Comparison of ENCODE assay signal across 22 mouse cellular contexts in genomic region chr1:161396351-161396750, GRCm38 (mm10). TPM values are rescaled to one million over a fixed set of nuclear protein-coding genes. Genes with fewer than 3 reads are reported as not detected.
DNase-seq lines count a peak whose midpoint lies in the region; ATAC-seq and TF ChIP-seq lines count a peak whose summit lies in the region.
"Had no signal": no experiment of that assay in that cellular context is flagged by ENCODE, and none has a peak within 500 bp of the region (broad histone marks: within the 10 kb centered on the region; RNA-seq: fewer than 3 reads in every experiment).

No protein-coding gene starts in this region.

- ATAC-seq in activated CD4-positive, CD25-positive, alpha-beta regulatory T cell, adult 4 months: peak; percentile 82
- peak; percentile 60 for ATAC-seq in megakaryocyte progenitor cell, adult 5-6 weeks (replicated peaks; ENCODE audit: poor library complexity)
- ATAC-seq in stomach, postnatal 0 days (ENCODE audit: low FRiP score, low TSS enrichment): peak; percentile 95
- ATAC-seq: midbrain, embryonic 15.5 days had no signal

- H3K9me3 ChIP-seq in stomach, postnatal 0 days (ENCODE audit: control insufficient read depth, low read length): no peaks in the 10 kb centered on the region
- H3K9me3 ChIP-seq: embryonic facial prominence, embryonic 13.5 days; forebrain, embryonic 10.5 days; heart, embryonic 15.5 days; hindbrain, embryonic 13.5 days; limb, embryonic 12.5 days; midbrain, embryonic 15.5 days; neural tube, embryonic 12.5 days had no signal

- no peak overlapping the region for H3K27ac ChIP-seq in stomach, postnatal 0 days (replicated peaks)
- no peak overlapping the region for H3K27ac ChIP-seq in gastrocnemius, adult 2 months
- H3K27ac ChIP-seq: embryonic facial prominence, embryonic 13.5 days; forebrain, embryonic 10.5 days; heart, embryonic 15.5 days; hindbrain, embryonic 13.5 days; midbrain, embryonic 15.5 days; neural tube, embryonic 12.5 days had no signal

- DNase-seq in thymus, postnatal 14 days: peak; percentile 9
- DNase-seq in thymus, postnatal 4 days: no peak
- peak; percentile 52 for DNase-seq in stomach, postnatal 0 days (ENCODE audit: low spot score)
- no peak for DNase-seq in cerebellum, postnatal 4 days (ENCODE audit: low spot score in 2 of 2)
- DNase-seq in gastrocnemius, adult 2 months: no peak
- DNase-seq in lung, postnatal 36 days: no peak
- DNase-seq: kidney, adult 8-10 months; lung, postnatal 4 days; right cerebral cortex, postnatal 25 days had no signal

- no peaks in the 10 kb centered on the region for H3K4me1 ChIP-seq in stomach, postnatal 0 days (replicated peaks; ENCODE audit: control insufficient read depth, insufficient read depth)
- H3K4me1 ChIP-seq: forebrain, embryonic 10.5 days; heart, embryonic 15.5 days; hindbrain, embryonic 13.5 days; midbrain, embryonic 15.5 days; neural tube, embryonic 12.5 days had no signal

- 58% methylated on average over 10 of the region's 10 CpGs for WGBS in stomach, postnatal 0 days

- H3K4me2 ChIP-seq in stomach, postnatal 0 days (replicated peaks; ENCODE audit: low read depth): no peak overlapping the region
- H3K4me2 ChIP-seq: embryonic facial prominence, embryonic 13.5 days; heart, embryonic 15.5 days; hindbrain, embryonic 13.5 days; limb, embryonic 12.5 days; midbrain, embryonic 15.5 days; neural tube, embryonic 12.5 days had no signal

- H3K9ac ChIP-seq in stomach, postnatal 0 days (ENCODE audit: low read length): no peak overlapping the region
- H3K9ac ChIP-seq: embryonic facial prominence, embryonic 13.5 days; heart, embryonic 15.5 days; hindbrain, embryonic 13.5 days; limb, embryonic 12.5 days; midbrain, embryonic 15.5 days; neural tube, embryonic 12.5 days had no signal

- TF ChIP-seq EP300 in stomach, postnatal 0 days (optimal IDR thresholded peaks at IDR 0.05): no peak

- H3K4me3 ChIP-seq in stomach, postnatal 0 days (ENCODE audit: low read depth, low read length): no peak overlapping the region
- H3K4me3 ChIP-seq in gastrocnemius, adult 2 months: no peak overlapping the region
- H3K4me3 ChIP-seq: embryonic facial prominence, embryonic 13.5 days; forebrain, embryonic 10.5 days; heart, embryonic 15.5 days; hindbrain, embryonic 13.5 days; limb, embryonic 12.5 days; midbrain, embryonic 15.5 days; neural tube, embryonic 12.5 days had no signal

- intact Hi-C loops in gastrocnemius, adult 2 months (cut with DNase I): no loop called here

- no peaks in the 10 kb centered on the region for H3K36me3 ChIP-seq in stomach, postnatal 0 days (ENCODE audit: control insufficient read depth, insufficient read depth, low read length)
- H3K36me3 ChIP-seq: embryonic facial prominence, embryonic 13.5 days; forebrain, embryonic 10.5 days; heart, embryonic 15.5 days; hindbrain, embryonic 13.5 days; limb, embryonic 12.5 days; midbrain, embryonic 15.5 days; neural tube, embryonic 12.5 days had no signal

- no peak for TF ChIP-seq CTCF in stomach, postnatal 0 days (IDR thresholded peaks at IDR 0.05; ENCODE audit: low read depth)
- no peak for TF ChIP-seq CTCF in gastrocnemius, adult 2 months (IDR thresholded peaks at IDR 0.05)

- H3K27me3 ChIP-seq in stomach, postnatal 0 days (ENCODE audit: control insufficient read depth, insufficient read depth, low read length): no peaks in the 10 kb centered on the region
- H3K27me3 ChIP-seq: embryonic facial prominence, embryonic 13.5 days; heart, embryonic 15.5 days; hindbrain, embryonic 13.5 days; limb, embryonic 12.5 days; midbrain, embryonic 15.5 days; neural tube, embryonic 12.5 days had no signal

RNA-seq across cellular contexts. Expression of gene Tnfsf4, which starts 1.1 kb away (rescaled TPM):
- polyA plus RNA-seq in activated CD4-positive, CD25-positive, alpha-beta regulatory T cell, adult 4 months (2017; shearing (Covaris generic)): 1 to 10 TPM in 1 of 2 experiments, under 1 TPM in 1; 0.29 to 2.1 TPM
- 0.15 and 0.59 TPM in 2 replicates for total RNA-seq in megakaryocyte progenitor cell, adult 5-6 weeks (2015)
- total RNA-seq in megakaryocyte progenitor cell, adult 5-6 weeks (2017): 0.30 TPM in 1 of 2 replicates, not detected in the other
- 0.05 and 0.24 TPM in 2 replicates for polyA plus RNA-seq in stomach, postnatal 0 days (2015; fragmentation: Nextera tagmentation; extraction: Ambion mirVana)
- not detected for total RNA-seq in gastrocnemius, adult 2 months (2021)
- total RNA-seq: gastrocnemius, postnatal 4 days; left cerebral cortex, adult 18-20 months had no signal
- polyA plus RNA-seq: cortical plate, adult 2 months; embryonic facial prominence, embryonic 13.5 days; forebrain, embryonic 10.5 days; hindbrain, embryonic 13.5 days; large intestine, adult 2 months; limb, embryonic 12.5 days; midbrain, embryonic 15.5 days had no signal

Comparison
In these comparisons a context has a peak if more than half of its experiments do, and no peak if none do; other contexts are left out.
1. DNase-seq: peak in thymus, postnatal 14 days (single experiment) and stomach, postnatal 0 days (single experiment); none in thymus, postnatal 4 days (single experiment), cerebellum, postnatal 4 days (0 of 2), gastrocnemius, adult 2 months (single experiment) and lung, postnatal 36 days (single experiment).
2. Peak in every context shown above with its lines, with median percentiles within 50 percentile points of each other: ATAC-seq.